Mouse (Mus musculus) kidney, postnatal 0 days (tissue): Measurements from ENCODE around the gene Rint1. TPM values are rescaled to one million over a fixed set of nuclear protein-coding genes. Genes with fewer than 3 reads are reported as not detected.
A peak's percentile ranks its signal among the peaks of the same experiment; 100 is the strongest.
"Not testable (repeated sequence)": the region's sequence is repeated elsewhere in the genome, so short reads cannot be mapped to it uniquely, and the experiment has no call there.

Experiments
- ATAC-seq: fragments of 200-750 bp; cut with Nextera tagmentation; replicated peaks from 2 replicates; pipeline ENCODE4 v1.8.0; 2017; ENCODE audit warnings: low read depth, moderate number of reproducible peaks, moderate TSS enrichment, moderate library complexity; ENCODE audit not compliant: low FRiP score
- DNase-seq: peaks from one replicate; pipeline ENCODE4 v3.0.0-alpha.2; 2016; ENCODE audit warnings: low spot score
- H3K27ac ChIP-seq: fragments of 300-500 bp; sonication (generic); 2 replicates; pipeline ENCODE4 v1.5.1; 2014; ENCODE audit warnings: mild to moderate bottlenecking
- H3K27me3 ChIP-seq: fragments of 300-500 bp; sonication (generic); 2 replicates; pipeline ENCODE4 v1.6.1; 2014; ENCODE audit warnings: low read length, mixed read lengths; ENCODE audit not compliant: insufficient read depth
- H3K36me3 ChIP-seq: fragments of 300-500 bp; sonication (generic); 2 replicates; pipeline ENCODE4 v1.6.1; 2014; ENCODE audit warnings: low read length, mixed read lengths; ENCODE audit not compliant: insufficient read depth
- H3K4me1 ChIP-seq: fragments of 300-500 bp; sonication (generic); replicated peaks from 2 replicates; pipeline ENCODE4 v1.6.1; 2014; ENCODE audit warnings: antibody characterized with exemption, low read length, mixed read lengths; ENCODE audit not compliant: insufficient read depth
- H3K4me2 ChIP-seq: fragments of 300-500 bp; sonication (generic); 2 replicates; pipeline ENCODE4 v1.6.1; 2014; ENCODE audit warnings: mild to moderate bottlenecking, low read length, moderate library complexity, mixed read lengths
- H3K4me3 ChIP-seq: fragments of 300-500 bp; sonication (generic); replicated peaks from 2 replicates; pipeline ENCODE4 v1.5.1; 2014; ENCODE audit warnings: low read depth, low read length
- H3K9ac ChIP-seq: fragments of 300-500 bp; sonication (generic); 2 replicates; pipeline ENCODE4 v1.6.1; 2014; ENCODE audit warnings: low read depth, low read length
- H3K9me3 ChIP-seq: fragments of 300-500 bp; sonication (generic); replicated peaks from 2 replicates; pipeline ENCODE4 v1.6.1; 2016; ENCODE audit warnings: low read length, inconsistent platforms, mixed read lengths
- CTCF ChIP-seq: IDR thresholded peaks from 2 replicates; pipeline ENCODE4 v1.5.1; 2016; ENCODE audit warnings: antibody characterized with exemption, low read depth, mild to moderate bottlenecking, moderate library complexity
- WGBS: fragments of 180-500 bp; shearing (Covaris S2); extraction: QIAGEN DNeasy Blood & Tissue Kit; methylation state at CpG from one replicate; pipeline ENCODE4 v1.1.7; 2014; 5-methylcytosine and 5-hydroxymethylcytosine counted together
- polyA plus RNA-seq: library from polyadenylated mRNA; unstranded; fragments of >200 nt; fragmentation: Nextera tagmentation; extraction: Ambion mirVana; gene quantifications from 2 replicates; pipeline ENCODE4 v1.2.1, GENCODE M21; 2015

Rint1 gene
- polyA plus RNA-seq, 1 experiment from 2014 or later: 26.8 TPM

DNA sequence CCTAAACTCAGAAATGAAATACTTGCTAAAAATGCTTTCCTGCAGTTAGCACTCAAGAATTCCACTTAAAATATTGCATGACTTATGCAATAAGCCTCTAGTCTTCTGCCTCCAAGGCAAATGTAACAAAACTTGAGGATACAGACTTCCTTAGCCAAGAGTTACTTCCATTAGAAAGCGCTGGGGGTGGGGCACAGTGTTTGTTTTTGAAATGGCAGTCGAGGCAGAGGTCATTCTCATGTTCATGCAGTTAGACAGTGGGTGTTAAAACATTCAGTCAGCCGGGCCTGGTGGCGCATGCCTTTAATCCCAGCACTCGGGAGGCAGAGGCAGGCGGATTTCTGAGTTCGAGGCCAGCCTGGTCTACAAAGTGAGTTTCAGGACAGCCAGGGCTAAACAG, 50.6 kb downstream of the Rint1 start:
- no peak for ATAC-seq
- H3K27me3 ChIP-seq: no peaks in the 10 kb centered on the region
- H3K9ac ChIP-seq: no peak overlapping the region
- H3K4me1 ChIP-seq: no peaks in the 10 kb centered on the region
- DNase-seq: no peak
- WGBS: 84% methylated on average over 6 of the region's 7 CpGs
- no peak overlapping the region for H3K4me3 ChIP-seq
- no peak overlapping the region for H3K4me2 ChIP-seq
- peaks cover 17% of the 10 kb centered on the region; the same call in 1 of the 2 replicates for H3K36me3 ChIP-seq
- no peak overlapping the region for H3K27ac ChIP-seq
- no peaks in the 10 kb centered on the region for H3K9me3 ChIP-seq
- no peak for TF ChIP-seq CTCF

DNA sequence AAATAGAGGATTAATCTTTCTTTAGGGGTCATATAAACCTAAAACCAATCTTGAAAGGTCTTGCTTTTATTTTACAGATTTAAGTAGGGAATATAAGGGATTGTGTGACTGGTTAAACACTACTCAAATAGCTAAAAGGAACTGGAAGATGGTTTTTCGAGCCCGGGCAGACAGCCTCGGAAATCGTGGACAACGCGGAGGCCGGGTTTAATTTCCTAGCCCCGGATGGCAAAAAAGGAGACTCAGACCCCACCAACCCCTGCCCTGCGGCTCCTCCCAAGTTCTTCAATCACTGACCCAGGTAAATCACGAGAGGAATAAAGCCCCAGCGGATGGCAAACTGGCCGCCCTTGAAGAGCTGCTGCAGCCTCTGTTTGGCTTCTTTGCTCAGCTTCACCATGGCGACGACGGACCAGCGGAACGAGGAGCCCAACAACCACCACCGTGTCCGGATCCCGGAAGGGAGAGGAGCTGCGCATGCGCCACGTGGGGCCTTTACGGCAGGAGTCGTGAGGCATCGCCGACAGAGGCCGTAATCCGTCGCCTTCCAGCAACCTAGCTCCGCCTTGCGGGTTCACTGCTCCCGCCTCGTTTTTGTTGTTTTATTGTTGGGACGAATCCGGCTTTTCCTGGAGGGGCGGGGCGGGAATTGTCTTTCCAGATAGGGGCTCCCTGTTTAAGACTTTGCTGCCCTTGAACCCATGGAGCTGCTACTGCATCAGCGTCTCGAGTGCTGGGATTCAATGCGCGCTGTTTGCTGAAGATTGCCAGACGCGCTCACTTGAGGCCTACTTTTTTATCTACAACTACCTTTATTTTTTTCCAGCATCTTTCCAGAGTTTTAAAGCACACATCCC, 56.4 kb downstream of the Rint1 start, which contains the start of gene Tomm7:
Gene Tomm7, minus strand, starts transcription at position 488 of the 857 bp plus-strand sequence.
- Histone ChIP-seq H3K27me3 (no peaks in the 10 kb centered on the region), H3K27ac (peak within 1 kb of the TSS; percentile 89), H3K4me2 (peak within 1 kb of the TSS; percentile 57), H3K9ac (peak within 1 kb of the TSS; percentile 67), H3K4me3 (peak within 1 kb of the TSS; percentile 61), H3K9me3 (no peaks in the 10 kb centered on the region), H3K4me1 (no peaks in the 10 kb centered on the region), H3K36me3 (peaks cover 11% of the 10 kb centered on the region; the same call in 1 of the 2 replicates)
- ATAC-seq (peak; percentile 94), DNase-seq (peak; percentile 99)
- under 1% methylated on average over 44 of the region's 44 CpGs for WGBS
- peak; percentile 48 for TF ChIP-seq CTCF

DNA sequence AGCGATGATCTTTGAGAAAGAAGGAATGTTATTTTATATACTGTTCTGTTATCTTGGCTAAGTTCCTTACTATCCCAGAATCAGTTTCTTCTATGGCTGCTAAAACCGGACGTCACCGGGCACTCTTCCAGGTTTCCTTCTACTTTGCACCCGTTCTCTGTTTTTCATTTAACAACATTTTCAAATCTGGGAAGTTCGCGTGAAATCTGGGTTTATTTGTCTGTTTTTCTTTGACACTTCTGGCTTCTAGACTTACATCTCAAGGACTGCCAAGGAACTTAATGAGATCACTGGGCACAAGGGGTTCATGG, 57.0 kb downstream of the Rint1 start:
- Histone ChIP-seq H3K9ac (peak overlapping the region; percentile 53), H3K4me3 (peak overlapping the region; percentile 61), H3K4me2 (peak overlapping the region; percentile 57), H3K27me3 (no peaks in the 10 kb centered on the region), H3K9me3 (no peaks in the 10 kb centered on the region), H3K4me1 (no peaks in the 10 kb centered on the region), H3K36me3 (peaks cover 6% of the 10 kb centered on the region; the same call in 1 of the 2 replicates), H3K27ac (peak overlapping the region; percentile 89)
- ATAC-seq (peak; percentile 21; the same call in 1 of the 2 replicates), DNase-seq (peak; percentile 77)
- WGBS: 12% methylated on average over 7 of the region's 7 CpGs
- no peak for TF ChIP-seq CTCF

DNA sequence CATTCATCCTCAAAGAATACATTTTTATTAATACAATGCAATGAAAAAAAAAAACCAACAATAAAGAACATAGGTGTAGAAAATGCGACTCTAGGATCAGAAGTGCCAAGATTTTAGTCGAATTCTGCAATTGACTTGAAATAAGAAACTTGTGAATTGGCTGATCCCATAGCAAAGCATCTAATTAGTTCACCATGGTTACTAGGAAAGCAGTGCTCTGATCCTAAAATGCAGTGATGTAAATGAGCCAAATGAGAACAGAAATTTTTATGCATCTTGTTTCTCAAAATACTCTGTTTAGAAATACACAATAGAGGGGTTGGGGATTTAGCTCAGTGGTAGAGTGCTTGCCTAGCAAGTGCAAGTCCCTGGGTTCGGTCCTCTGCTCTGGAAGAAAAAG, 57.6 kb downstream of the Rint1 start:
- DNase-seq (no peak), ATAC-seq (no peak)
- no peak for TF ChIP-seq CTCF
- 84% methylated on average over 3 of the region's 3 CpGs for WGBS
- Histone ChIP-seq H3K27ac (no peak overlapping the region; the same call in 1 of the 2 replicates), H3K36me3 (peaks cover 2% of the 10 kb centered on the region; the same call in 1 of the 2 replicates), H3K9me3 (no peaks in the 10 kb centered on the region), H3K4me3 (no peak overlapping the region), H3K9ac (no peak overlapping the region), H3K4me1 (no peaks in the 10 kb centered on the region), H3K4me2 (no peak overlapping the region), H3K27me3 (no peaks in the 10 kb centered on the region)

DNA sequence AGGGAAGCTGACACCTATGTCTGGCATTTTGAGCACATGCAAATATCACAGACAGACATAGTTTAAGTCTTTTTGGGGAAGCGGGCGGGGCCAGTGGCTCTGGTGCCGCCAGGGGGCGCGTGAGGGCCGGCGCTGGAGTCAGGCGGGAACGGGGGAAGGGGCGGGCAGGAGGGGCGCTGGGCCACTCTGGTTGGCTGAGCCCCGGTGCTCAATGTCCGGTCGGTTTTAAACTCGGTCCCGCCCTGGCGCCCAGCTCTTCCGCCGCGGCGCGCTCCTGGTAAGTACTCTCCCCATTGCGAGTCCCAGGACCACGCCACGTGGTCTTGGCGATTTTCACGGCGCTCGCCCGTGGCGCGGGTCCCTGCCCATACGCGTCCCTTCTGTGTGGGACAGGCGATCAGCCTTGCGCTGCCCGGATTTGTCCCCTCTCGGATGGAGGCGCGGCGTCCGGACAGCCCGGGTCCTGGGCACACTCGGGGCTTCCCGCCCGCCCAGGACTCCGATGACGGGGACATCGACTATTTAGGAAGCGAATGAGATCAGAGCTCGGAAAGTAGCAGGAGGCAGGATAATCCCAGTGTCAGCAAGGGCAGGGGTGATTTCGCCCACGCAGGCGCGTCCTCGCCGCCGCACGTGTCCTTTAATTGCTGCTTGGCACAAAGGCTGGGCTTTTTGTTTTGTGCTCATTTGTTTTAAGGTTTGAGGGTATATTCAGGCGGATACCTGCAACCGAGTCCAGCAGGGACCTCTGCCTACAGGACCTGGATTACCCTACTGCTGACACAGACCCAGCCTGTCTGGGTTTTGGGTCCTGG, 63.0 kb downstream of the Rint1 start:
- Histone ChIP-seq H3K9ac (peak overlapping the region; percentile 75), H3K4me3 (peak overlapping the region; percentile 73), H3K36me3 (peaks cover 18% of the 10 kb centered on the region; the same call in 1 of the 2 replicates), H3K27ac (peak overlapping the region; percentile 69), H3K4me1 (no peaks in the 10 kb centered on the region), H3K27me3 (no peaks in the 10 kb centered on the region), H3K9me3 (no peaks in the 10 kb centered on the region), H3K4me2 (peak overlapping the region; percentile 85)
- peak; percentile 96 for ATAC-seq
- TF ChIP-seq CTCF: peak; percentile 85
- peak; percentile 89 for DNase-seq
- WGBS: under 1% methylated on average over 55 of the region's 61 CpGs

DNA sequence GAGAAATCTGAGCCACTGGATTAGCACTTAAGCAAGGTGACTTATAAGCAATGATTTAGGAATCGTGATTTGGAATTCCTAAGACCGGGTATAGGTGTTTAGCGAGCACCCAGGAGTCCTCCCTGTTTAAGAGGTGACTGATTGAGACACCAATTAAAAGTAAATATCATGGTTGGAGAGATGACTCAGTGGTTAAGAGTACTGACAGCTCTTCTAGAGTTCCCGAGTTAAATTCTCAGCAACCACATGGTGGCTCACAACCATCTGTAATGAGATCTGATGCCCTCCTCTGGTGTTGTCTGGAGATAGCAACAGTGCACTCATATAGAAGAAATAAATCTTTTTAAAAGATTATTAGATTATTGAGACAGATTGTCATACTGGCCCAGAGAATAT, 63.6 kb downstream of the Rint1 start:
- 3% methylated on average over 4 of the region's 4 CpGs for WGBS
- Histone ChIP-seq H3K27ac (peak overlapping the region; percentile 69; the same call in 1 of the 2 replicates), H3K4me2 (peak overlapping the region; percentile 85), H3K36me3 (peaks cover 21% of the 10 kb centered on the region; the same call in 1 of the 2 replicates), H3K9ac (peak overlapping the region; percentile 75), H3K4me3 (peak overlapping the region; percentile 73)
- DNase-seq: peak; percentile 26
- H3K4me1 ChIP-seq, H3K27me3 ChIP-seq, H3K9me3 ChIP-seq, ATAC-seq: not testable (repeated sequence)
- peak; percentile 57 for TF ChIP-seq CTCF
